Mouse (Mus musculus): Measurements from ENCODE around the gene Ttyh3.

Gene Ttyh3

DNA sequence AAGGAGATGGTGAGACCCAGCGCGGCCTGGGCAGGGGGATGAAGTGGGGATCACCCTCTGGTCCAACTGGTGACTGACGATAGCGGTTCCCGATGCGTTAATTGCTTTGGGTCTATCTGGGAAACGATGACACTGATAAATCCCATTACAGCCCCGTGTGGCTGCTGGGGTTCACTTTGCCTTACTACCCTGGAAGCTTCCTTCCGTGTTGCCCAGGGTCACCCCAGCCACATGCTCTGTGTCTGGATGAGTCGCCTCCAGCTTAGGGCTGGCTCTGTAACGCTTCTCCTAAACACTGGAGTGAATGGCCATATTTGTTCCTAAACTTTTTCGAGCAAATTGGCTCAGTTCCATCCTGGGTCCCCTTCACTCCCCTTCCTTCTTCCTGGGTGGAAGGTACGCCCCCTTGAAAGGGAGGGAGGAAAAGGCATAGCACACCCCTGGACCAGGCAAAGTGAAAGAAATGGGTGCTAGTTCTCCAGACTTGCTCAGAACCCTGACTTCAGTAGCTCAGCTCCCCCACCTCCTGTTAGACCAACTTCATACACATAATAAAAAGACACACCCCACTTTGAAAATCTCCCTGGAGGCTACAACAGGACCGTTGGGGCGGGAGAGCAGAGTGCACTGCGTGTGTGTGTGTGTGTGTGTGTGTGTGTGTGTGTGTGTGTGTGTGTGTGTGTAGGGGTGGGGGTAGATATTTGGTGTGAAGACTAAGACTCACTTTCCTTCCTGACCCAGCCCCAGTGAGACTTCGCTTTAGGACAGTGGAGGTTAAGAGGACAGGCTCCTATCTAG, 40.8 kb downstream of the Ttyh3 start:
- DNase-seq: peak; percentile 37 to 41

DNA sequence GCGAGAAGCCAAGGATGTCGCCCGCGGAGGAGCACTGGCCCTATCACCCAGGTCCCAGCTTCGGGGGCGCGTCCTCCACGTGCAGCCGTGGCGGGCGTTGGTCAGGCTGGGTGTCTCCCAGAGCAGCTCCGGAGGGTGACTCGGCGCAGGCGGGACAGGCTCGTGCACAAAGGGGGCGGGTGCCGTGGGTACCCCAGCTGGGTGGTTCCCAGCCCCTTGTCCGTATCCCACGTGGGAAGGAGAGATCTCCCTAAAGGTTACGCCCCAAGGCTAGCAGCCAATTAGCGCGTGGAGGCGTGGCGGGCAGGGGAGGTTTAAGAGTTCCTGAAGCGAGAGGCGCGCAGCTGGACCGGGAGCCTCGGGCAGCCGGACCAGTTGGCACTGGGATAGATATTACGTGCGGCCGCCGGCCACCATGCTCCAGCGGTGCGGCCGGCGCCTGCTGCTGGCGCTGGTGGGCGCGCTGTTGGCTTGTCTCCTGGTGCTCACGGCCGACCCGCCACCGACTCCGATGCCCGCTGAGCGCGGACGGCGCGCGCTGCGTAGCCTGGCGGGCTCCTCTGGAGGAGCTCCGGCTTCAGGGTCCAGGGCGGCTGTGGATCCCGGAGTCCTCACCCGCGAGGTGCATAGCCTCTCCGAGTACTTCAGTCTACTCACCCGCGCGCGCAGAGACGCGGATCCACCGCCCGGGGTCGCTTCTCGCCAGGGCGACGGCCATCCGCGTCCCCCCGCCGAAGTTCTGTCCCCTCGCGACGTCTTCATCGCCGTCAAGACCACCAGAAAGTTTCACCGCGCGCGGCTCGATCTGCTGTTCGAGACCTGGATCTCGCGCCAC, 41.6 kb downstream of the Ttyh3 start, which contains the start of gene Lfng:
Gene Lfng (plus strand): TSS at position 320 of the 835 bp plus-strand sequence.
- DNase-seq: peak; percentile 77 to 79

DNA sequence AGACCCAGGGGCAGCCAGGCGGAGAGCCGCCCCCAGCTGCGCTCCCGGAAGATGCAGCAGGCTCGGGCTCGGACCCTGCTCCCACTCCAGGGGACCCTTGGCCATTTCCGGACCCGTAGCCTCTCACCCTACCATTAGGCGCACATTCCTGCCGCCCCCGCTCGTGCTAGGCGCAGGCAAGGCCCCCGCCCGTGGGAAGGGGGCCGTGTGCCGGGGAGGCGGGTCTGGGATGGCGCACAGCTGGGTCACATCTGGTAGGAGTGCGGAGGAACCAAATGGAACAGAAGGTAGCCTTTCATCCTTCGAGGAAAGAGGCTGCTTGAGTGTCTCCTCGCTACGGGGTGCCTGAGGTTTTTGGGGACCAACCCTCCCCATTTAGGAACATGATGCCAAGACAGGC, 42.4 kb downstream of the Ttyh3 start:
- peak; percentile 37 to 39 for DNase-seq

DNA sequence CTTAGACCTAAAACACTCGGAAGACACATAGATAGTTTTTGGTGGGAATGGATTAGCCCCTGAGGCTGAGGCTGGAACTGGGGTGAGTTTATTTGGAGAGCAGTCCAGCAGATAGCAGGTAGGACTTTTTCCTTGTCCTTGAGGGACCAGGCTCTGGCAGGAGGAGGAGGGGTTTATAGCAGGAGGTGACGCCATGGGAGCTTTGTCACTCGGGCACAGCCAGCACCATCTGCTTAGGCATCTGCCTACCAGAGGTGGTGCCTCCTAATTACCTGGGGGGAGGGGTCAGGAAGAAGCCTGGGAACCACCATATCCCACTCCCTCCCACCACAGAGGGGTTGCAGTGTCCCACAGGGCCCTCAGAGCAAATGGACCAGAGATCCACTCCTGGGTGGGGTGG, 43.6 kb downstream of the Ttyh3 start:
- no peak for DNase-seq

DNA sequence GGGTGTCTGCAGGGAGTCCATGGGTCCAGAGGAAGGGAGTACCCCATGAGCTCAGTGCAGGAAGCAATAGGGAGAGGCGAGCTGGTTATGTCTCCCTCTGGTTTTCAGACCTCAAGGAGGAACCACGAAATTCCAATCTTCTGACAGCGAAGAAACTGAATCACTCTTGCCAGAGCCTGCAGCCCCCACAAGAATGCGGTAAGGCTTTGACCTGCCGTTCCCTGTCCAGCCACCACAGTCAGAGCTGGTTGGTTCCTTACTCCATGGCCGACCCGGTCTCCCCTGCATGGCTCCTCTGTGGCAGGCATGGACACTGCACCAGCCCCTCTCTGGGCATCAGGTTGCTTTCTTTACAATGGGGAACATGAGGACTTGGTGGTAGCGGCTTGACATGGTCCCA, 44.4 kb downstream of the Ttyh3 start:
- DNase-seq: no peak

DNA sequence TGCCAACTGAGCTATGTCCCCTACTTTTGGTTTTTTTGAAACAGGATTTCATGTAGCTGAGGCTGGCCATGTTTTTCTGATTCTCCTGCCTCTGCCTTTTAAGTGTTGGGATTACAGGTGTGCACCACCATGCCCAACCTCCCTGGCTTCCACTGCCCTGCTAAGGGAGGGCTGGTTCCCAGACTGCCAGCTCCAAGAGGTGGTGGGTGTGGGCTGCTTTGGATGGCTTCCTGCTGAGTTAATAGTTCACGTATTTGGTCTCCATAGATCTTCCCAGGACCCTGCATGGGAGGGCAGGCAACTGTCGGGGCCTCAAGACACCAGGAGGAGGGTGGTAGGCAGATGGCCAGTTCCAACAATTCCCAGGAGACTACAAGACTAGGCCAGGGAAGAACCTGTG, 46.3 kb downstream of the Ttyh3 start:
- no peak for DNase-seq

DNA sequence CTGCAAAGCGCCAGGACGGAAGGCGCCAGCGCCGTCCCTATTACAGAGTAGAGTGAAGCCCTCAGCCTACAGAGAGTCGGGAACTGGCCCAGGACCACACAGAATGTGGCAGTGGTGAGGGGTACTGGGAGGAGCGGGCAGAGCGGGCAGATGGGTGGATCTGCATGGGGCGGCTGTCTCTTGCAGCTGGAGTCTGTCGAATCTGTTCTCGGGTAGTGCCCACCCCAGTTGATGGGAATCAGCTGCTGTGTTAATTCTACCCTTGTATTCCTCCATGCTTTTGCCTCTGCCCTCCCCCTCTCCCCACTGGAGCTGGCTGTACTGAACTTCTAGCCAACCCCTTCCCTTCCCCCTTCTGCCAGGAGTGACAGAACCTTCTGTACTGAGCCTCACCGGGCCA, 47.1 kb downstream of the Ttyh3 start:
- no peak for DNase-seq

DNA sequence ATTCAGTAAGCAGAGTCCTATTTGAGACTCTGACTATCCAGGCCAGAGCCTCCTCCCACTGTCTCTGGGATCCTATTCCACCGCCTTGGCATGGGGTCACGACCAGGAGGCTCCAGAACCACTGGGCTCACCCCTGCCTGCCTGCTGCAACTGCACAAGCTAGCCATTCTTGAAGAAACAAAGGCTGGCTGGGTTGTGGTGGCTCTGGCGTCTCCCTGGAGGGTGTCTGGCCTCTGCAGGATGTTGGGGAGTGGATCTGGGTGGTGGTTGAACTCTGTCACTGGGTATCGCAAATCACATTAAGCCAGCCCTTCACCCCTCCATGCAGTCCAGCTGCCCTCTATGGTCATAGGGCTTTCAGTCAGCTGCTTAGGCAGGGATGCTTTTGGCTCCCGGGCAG, 48.9 kb downstream of the Ttyh3 start:
- no peak for DNase-seq

DNA sequence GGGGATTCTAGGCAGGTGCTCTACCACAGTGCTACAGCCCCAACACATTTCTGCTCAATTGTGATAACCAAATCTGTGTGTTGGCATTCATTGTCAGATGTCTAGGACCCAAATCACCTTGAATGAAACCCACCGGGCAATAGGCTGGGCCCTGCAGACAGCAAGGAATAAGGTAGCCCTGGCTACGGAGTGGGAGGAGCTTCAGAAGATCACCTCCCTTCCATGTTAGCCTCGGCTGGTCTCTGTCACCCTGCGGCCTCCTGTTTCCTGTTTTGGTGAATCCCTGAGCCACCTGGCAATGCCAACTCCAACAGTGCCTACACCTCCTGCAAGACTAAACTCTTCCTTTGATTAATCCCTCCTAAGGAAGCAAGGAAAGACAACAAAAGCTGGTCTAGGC, 51.0 kb downstream of the Ttyh3 start:
- DNase-seq: no peak

DNA sequence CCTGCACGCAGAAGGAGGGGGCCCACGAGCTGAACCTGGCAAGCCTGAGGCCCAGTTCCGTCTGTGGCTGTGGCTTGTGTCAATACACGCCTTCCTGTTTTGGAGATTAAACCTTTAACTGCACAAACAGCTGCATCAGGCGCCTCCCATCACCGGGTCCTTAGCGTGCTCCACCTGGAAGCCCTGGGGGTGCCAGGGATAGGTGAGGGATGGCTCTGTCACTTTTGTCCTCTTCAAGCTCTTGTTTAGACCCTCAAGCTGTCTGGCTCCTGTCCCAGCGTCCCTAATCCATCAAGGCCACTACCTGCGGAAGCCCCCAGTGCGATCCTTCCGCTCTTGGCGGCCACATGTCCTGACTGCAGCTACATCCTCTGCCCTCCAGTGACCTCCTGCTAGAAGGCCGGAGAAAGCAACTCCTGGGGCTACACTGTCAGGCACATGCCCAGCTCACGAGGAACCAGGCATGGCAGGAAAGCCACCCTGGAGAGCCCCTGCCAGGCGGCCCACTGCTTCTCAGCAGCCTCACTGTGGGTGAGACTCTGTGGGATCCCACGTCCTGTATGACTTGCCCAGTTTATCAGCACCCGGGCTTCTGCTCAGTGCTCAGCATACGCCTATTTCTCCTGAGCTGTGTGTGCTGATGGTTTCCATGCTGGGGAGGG, 51.8 kb downstream of the Ttyh3 start:
- peak; percentile 75 to 78 for DNase-seq

DNA sequence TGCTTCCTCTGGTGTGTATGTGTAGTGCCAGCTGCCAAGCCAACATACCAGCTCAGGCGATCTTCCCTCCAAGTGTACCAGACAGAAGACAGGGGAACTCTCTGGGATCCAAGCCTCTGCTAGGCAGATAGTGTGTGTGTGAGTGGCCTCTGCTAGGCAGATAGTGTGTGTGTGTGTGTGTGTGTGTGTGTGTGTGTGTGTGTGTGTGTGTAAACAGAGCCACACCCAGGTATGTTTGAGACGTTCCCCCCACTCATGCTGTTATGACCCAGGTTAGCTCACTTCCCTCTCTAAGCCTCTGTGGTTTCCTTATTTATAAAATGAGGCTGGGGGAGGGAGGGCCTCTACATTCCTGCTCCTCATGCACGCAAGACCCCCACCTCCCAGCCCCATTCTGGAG, 52.4 kb downstream of the Ttyh3 start:
- DNase-seq: no peak

DNA sequence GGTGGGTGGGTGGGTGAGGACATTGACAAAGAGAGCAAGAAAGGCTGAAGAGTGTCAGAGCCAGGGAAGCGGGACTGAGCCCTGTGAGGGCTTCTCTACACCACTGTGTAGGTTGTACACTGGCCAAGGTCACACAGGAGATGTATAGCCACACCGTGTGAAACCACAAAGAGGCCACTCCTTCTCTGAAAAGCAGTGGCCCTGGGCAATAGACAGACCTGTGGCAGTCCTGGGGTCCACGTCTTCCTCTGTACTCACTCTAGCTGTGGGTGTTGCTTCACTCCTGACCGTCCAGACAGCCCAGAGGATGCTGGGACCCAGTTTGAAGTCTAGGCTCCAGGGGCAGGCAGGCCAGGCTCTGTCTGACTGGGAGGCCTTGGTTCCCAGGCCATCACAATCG, 54.0 kb downstream of the Ttyh3 start:
- no peak for DNase-seq

DNA sequence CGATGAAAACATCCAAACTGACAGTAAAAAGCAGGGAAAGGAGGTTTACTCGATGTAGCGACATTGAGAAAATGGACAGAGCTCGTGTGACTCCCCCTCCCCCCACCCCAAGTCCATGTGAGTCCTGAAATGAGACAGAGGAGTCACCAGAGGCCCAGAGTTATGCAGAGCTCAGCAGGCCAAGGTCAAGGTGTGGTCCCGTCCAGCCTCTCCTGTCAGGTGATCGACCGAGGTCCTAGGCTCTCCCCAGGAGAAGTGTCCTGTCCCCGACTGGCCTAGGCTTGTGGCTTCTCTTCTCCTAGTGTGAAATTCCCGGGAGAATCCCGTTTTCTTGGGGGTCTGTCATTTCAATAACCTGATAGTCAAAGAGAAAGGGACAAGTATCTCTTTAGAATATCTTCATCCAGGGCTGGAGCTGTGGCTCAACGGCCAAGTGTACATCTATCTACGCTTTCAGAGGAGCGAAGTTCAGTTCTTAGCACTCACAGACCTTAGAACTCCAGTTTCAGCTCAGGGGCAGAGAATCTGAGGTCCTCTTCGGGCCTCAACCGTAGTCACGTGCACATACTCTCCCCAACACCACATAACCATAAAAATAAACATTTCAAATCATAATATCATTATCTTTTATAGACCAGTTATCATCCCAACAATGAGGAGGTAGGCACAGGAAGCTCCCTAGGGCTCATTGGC, 59.6 kb downstream of the Ttyh3 start:
- no peak for DNase-seq

DNA sequence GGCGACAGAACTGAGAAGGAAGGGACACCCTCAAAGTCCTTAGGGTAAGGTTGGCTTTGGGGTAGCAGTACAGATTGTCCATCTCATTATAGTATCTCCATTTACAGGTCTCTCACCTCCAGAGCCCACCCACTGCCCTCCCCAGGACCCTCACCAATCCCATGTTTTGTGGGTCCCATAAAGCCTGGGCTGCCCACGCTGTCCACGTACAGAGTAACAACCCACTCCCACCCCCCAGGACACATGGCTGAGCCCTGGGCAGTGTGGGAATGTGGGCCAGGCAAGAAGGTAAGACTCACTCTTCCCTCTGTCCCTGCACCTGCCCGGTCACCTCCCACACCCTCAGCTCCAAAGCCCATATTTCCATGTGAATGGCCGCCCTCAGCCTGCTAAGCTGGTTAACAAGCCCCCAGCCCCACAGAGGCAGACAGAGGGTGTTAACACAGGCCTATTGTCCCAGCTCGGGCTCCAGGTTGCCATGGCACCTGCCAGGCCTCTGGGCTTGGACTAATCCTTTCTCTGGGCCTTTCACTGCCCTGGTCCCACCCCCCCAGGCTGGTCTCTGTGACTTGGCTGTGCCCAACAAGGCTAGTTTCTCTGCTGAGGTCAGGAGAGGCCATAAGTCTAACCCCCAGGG, 65.0 kb downstream of the Ttyh3 start:
- no peak for DNase-seq

DNA sequence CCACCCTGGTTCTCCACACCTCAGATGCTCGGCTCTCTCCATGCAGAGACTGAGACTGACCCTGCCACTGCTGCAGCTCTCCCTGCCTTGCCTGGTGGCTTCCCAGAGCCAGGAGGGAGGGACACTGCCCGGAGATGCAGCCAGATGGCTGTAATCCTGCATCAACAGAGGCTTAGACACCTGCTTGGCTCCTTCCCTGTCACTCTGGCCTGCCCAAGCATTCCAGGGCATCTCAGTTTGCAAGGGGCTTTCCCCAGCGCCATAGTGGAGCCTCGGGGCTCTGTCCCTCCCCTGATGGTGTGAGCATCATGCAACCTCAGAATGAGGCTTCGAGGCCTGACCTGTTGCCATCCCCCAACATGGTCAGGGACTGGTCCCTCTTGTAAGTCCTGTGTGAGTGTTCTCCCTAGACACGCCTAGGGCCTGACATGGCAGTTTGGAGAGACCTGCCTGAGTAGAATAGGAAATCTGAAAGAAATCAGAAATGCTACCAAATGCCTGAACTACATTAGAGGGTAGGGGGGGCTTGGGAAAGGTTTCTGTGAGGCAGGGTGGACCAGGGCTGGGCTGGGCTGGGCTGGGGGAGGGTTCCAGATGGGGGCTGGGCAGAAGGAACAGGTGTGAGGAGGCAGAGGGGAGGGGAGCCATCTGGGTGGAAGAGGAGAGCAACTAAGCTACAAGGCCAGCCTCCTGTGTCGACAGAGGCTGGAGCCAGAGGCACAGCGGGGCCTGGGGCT, 65.7 kb downstream of the Ttyh3 start:
- DNase-seq: no peak

DNA sequence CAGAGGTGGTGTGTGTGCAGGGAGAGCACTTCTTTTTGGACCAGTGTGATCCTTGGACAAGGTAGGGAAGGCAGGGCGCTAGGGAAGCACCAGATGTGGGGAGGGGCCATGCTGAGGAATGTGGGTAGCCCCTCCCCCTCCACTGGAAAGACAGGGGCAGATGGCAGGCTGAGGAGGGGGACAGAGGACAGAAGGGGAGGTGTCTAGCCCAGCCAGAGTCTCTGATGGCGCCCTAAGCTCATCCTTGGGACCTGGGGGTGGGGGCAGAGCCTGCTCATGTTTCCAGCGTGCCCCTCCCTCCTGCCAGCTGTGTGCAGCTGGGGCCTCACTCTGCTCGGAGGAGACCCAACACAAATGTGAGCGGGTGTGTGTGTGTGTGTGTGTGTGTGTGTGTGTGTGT, 67.3 kb downstream of the Ttyh3 start:
- DNase-seq: no peak

DNA sequence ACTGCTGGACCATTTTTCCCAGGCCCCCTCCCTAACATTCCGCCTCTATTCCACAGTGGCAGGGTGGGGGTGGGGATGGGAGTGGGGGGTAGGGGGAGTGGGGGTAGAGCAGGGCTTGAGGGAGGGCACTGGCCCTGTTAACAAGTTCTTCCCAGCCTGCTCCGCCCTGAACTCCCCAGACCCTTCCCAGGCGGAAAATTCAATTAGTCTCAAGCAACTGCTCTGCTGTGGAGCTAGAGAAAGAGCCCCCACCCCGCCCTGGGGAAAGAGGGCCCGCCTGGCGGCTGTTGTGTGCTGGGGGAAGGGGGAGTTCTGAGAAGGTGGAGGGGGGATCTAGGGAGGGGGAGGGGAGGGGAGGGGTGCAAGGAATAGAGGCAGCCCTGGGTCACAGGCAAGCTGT, 69.1 kb downstream of the Ttyh3 start:
- no peak for DNase-seq

DNA sequence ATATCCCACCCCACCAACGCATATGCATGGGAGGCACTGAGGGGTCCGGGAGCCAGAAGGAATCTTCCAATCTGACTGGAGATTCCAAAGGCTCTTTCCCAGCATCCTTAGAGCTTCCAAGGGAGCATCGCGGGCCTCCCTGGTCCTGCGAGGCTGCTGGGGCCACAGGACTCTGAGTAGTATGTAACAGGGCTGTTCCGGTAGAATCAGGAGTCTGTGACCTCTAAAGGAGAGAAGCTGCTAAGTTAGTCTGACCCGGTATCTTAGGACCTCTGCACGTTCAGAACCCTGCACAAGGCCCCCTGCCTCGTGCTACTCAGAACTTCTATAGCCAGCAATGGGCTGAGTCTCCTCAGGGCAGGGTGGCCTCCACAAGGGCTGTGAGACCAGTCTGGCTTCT, 69.6 kb downstream of the Ttyh3 start:
- no peak for DNase-seq

DNA sequence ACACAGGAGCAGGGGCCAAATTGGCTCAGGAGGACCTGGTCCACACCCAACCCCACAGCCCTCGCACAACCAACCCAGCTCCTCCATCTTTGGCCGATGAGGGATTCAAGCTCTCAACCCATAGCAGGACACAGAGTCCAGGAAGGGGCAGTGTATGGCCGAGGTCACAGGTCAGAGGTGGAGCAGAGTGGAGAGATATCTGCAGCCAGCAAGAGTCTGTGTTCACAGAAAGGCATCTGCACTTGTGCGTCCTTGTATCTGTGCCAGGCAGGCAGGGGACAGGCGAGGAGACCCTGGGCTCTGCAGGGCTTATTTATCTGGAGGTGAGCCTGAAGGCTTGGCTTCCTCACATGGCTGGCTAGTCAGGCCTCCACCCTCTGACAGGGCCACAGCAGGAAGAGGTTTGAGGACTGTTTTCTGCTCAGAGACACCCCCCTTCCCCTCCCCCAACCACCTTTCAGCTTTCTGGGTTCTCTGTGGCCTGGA, 73.4 kb downstream of the Ttyh3 start:
- peak; percentile 38 to 51 for DNase-seq

DNA sequence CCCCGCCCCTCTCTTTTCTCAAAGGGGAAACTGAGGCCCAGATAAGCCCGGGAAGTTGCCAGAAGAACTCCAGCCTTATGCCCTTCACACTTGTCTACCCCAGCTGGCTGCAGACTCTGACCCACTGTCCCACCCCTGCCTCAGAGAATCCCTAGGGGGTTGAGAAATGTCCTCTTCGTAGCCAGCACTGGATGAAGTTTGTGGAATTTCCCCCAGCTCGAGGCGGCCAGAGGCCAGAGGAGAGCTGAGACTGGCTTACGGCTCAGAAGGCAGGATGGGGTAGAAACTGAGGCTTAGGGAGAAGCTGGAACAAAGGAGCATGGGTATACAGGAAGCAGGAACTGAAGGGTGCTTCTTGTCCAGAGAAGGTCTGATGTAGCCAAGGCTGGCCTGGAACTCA, 76.2 kb downstream of the Ttyh3 start:
- DNase-seq: no peak

DNA sequence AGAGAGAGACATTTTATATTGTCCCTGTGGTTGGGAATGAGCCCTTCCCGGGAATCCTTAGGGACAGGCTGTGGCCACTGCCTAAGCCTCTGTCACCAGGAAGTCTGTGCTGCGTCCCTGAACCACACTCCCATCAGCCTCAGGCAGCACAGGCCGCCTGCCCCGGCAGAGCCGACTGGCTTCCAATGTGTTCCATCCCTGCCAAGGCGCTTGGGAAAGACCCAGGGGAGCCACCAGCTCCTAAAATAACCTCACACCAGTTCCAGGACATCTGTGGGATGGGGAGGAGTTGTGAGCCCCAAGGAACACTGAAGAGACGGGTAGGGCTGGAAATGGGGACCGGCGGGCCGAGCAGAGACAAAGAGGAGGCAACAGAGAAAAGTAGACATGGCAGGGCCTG, 77.2 kb downstream of the Ttyh3 start:
- no peak for DNase-seq

DNA sequence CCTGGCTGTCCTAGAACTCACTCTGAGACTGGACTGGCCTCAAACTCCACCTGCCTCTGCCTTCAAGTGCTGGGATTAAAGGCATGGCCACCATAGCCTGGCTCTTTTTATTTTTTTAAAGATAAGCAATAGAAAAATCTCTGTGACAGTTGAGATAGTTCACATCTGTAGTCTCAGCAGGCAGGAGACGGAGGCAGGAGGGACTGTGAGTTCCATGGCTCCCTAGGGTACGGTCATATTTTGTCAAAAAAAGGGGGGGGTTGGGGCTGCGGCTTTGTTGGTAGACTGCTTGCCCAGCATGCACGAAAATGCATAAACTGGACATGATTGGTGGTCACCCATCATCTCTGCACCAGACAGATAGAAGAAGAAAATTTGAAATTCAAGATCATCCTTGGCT, 77.6 kb downstream of the Ttyh3 start:
- no peak for DNase-seq

All from B cell, adult 2 months (primary cell).